In the genomic region with DNA sequence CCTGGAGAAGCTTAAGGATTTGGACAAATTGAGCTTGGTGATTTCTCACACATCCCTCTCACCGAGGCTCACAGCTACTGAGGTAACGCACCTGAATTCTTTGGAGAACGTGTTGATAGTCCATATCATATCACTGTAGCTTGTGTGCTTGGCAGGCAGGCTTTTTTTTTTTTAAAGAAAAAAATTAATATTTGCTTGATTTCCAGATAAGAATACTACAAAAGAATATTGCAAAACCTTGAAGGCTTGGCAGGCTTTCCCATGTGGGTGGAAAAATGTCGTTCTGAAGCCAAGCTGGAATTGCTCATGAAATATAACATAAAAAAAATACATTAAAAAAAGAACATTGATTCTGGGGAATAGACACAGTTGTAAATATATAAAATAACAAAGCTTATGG, we compare ENCODE assay signal across 16 mouse cellular contexts.
DNase-seq lines count a peak whose midpoint lies in the region; ATAC-seq lines count a peak whose summit lies in the region.
"Had no signal": no experiment of that assay in that cellular context is flagged by ENCODE, and none has a peak within 500 bp of the region (broad histone marks: within the 10 kb centered on the region; RNA-seq: fewer than 3 reads in every experiment).

No protein-coding gene starts in this region.

- H3K9me3 ChIP-seq in kidney, embryonic 14.5 days (ENCODE audit: control insufficient read depth, low read length): no peaks in the 10 kb centered on the region
- no peaks in the 10 kb centered on the region for H3K9me3 ChIP-seq in kidney, embryonic 15.5 days (replicated peaks)
- H3K9me3 ChIP-seq: neural tube, embryonic 13.5 days had no signal

- no peak overlapping the region for H3K27ac ChIP-seq in kidney, embryonic 14.5 days (ENCODE audit: low read depth, low read length)
- H3K27ac ChIP-seq in kidney, embryonic 15.5 days: no peak overlapping the region
- H3K27ac ChIP-seq: neural tube, embryonic 13.5 days had no signal

- H3K4me2 ChIP-seq in kidney, embryonic 14.5 days (replicated peaks; ENCODE audit: low read depth, low read length): no peak overlapping the region
- no peak overlapping the region for H3K4me2 ChIP-seq in kidney, embryonic 15.5 days
- H3K4me2 ChIP-seq: liver, embryonic 11.5 days; neural tube, embryonic 13.5 days had no signal

- WGBS in kidney, embryonic 14.5 days: 88% methylated on average over 4 of the region's 4 CpGs
- WGBS in kidney, embryonic 15.5 days: 87% methylated on average over 4 of the region's 4 CpGs

- H3K9ac ChIP-seq in kidney, embryonic 14.5 days (ENCODE audit: low read depth, low read length): no peak overlapping the region
- H3K9ac ChIP-seq in kidney, embryonic 15.5 days: no peak overlapping the region
- H3K9ac ChIP-seq: neural tube, embryonic 13.5 days had no signal

- no peaks in the 10 kb centered on the region for H3K27me3 ChIP-seq in kidney, embryonic 14.5 days (ENCODE audit: control insufficient read depth, insufficient read depth, low read length)
- H3K27me3 ChIP-seq in kidney, embryonic 15.5 days: no peaks in the 10 kb centered on the region
- H3K27me3 ChIP-seq: neural tube, embryonic 13.5 days had no signal

- H3K4me3 ChIP-seq in kidney, embryonic 14.5 days (ENCODE audit: low read length): no peak overlapping the region
- no peak overlapping the region for H3K4me3 ChIP-seq in kidney, embryonic 15.5 days (replicated peaks)
- H3K4me3 ChIP-seq: neural tube, embryonic 13.5 days had no signal

- no peaks in the 10 kb centered on the region for H3K4me1 ChIP-seq in kidney, embryonic 14.5 days (ENCODE audit: control insufficient read depth, insufficient read depth, low read length)
- H3K4me1 ChIP-seq in kidney, embryonic 15.5 days: no peaks in the 10 kb centered on the region
- H3K4me1 ChIP-seq: neural tube, embryonic 13.5 days had no signal

- no peak for ATAC-seq in kidney, embryonic 14.5 days (ENCODE audit: low FRiP score, low TSS enrichment)
- ATAC-seq in kidney, embryonic 15.5 days (replicated peaks; ENCODE audit: low FRiP score): no peak
- ATAC-seq: forebrain, embryonic 14.5 days; hindbrain, embryonic 16.5 days had no signal

- H3K36me3 ChIP-seq in kidney, embryonic 14.5 days (ENCODE audit: control insufficient read depth, insufficient read depth, low read length): no peaks in the 10 kb centered on the region
- no peaks in the 10 kb centered on the region for H3K36me3 ChIP-seq in kidney, embryonic 15.5 days
- H3K36me3 ChIP-seq: neural tube, embryonic 13.5 days had no signal

- DNase-seq in frontal cortex, postnatal 36 days (ENCODE audit: low spot score in 2 of 2): peak; percentile 9 to 54
- DNase-seq in frontal cortex, postnatal 25 days (ENCODE audit: low spot score in 2 of 2): no peak
- peak; percentile 53 to 63 for DNase-seq in right cerebral cortex, adult 2 months (ENCODE audit: low spot score in 2 of 2)
- no peak for DNase-seq in right cerebral cortex, postnatal 14 days
- peak; percentile 15 for DNase-seq in lung, postnatal 10 days
- no peak for DNase-seq in kidney, postnatal 36 days
- DNase-seq: cerebellum, adult 2 months; gastrocnemius, postnatal 10 days; heart, postnatal 14 days; kidney, adult 9 months had no signal

Comparison
In these comparisons a context has a peak if more than half of its experiments do, and no peak if none do; other contexts are left out.
1. DNase-seq: peak in frontal cortex, postnatal 36 days (2 of 2), right cerebral cortex, adult 2 months (2 of 2) and lung, postnatal 10 days (single experiment); none in frontal cortex, postnatal 25 days (0 of 2), right cerebral cortex, postnatal 14 days (single experiment) and kidney, postnatal 36 days (0 of 2).